Mouse (Mus musculus) gastrocnemius, postnatal 10 days (tissue): ENCODE measurements at regions not wholly inside any gene's neighbourhood (a gene's known extent, or its start where the extent isn't known, plus 50 kb on each side); places are given as distances from the start of the nearest gene placed in this dataset.

ENCODE experiments used
- DNase-seq: peaks from one replicate; pipeline ENCODE4 v3.0.0; 2021; ENCODE audit warnings: mixed read lengths

- DNase-seq: no peak
Measured at GRCm38 (mm10) chr14:104676810-104677209, 154.4 kb upstream of the Rnf219 start.

GRCm38 (mm10) chr14:104661696-104662095 lies 139.3 kb upstream of the Rnf219 start:
- DNase-seq: no peak

- DNase-seq: no peak
Measured at GRCm38 (mm10) chr14:104658751-104659150, 136.3 kb upstream of the Rnf219 start.

- DNase-seq: no peak
Measured at GRCm38 (mm10) chr14:104649980-104650379, 127.5 kb upstream of the Rnf219 start.

DNA sequence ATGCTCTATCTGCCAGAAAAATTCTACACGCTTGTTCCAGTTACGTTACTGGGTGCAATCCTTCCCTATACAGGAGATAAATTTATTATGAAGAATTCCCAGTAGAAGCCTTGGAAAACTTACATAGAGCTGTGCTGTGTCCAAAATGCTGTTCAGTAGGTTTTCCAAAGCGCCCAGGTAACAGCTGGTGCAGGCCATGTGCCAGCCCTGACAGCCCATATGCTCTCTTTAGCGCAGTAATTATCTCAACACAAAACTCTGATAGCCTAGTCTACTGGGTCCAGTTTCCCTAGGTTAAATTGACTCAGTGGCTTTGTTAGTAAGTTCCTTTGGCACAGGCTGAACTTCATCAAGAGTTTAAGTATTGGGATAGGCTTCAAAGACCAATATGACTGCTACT lies 122.2 kb upstream of the Rnf219 start:
- no peak for DNase-seq

DNA sequence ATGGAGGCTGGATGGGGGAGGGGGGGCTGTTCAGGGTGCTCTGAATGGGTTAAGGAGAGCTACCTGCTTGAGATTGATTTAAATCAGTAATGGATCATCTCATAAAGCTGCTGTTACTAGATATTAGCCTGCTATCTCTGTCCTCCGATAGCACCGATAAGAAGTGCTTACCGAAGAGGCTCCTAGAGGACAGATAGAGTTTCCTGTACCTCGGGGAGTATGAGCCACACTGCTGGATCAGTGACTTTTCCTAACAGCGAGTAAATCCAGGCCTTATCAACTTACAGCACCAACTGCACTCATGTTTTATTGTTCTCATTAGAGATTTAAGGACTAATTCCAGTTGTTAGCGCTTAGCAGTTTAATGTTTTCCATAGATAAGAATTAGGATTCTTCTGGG lies 120.3 kb upstream of the Rnf219 start:
- DNase-seq: no peak

DNA sequence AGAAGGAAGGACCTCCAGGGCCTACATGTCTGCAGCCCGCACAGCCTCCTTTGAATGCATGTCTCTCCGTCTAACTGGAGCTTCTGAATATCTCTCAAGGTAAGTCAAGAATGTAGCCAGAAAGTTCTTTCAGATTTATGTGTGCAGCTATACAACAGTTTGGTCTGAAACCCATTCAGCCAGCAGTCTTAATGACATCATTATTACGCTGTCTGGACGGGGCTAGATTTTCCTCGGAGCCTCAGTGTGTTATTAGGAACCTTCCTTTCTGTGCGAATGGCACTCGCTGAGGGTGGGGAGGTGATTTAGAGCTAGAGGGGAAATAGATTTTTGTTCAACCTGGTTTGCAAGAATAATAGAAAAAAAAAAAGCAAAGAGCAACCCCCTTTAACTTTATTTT lies 116.9 kb upstream of the Rnf219 start:
- no peak for DNase-seq

GRCm38 (mm10) chr14:104611467-104611866 lies 89.0 kb upstream of the Rnf219 start:
- DNase-seq: no peak

DNA sequence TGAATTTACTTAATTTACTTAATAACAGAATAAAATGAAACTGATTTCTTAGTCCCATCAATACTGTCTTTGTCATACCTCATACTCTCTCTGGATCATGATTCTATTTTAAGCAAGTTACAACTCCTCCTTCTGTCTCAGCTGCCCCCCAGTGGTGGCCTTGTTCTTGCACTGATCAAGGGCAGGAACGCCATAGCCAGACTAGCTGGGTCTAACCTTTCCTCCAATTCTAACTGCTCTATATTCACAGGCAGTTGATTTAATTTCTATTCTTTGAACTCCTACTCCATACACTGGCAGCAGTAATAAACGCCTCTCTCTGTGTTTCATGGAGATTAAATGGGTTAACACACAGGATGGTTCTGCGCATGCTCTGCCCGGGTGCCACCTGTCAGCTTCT lies 87.9 kb upstream of the Rnf219 start:
- peak; percentile 47 for DNase-seq

GRCm38 (mm10) chr14:104594851-104595250 lies 72.4 kb upstream of the Rnf219 start:
- no peak for DNase-seq
